Mouse (Mus musculus): ENCODE results near the gene Etv4.

- TF ChIP-seq MAFK (IDR thresholded peaks at IDR 0.05; ENCODE audit: insufficient replicate concordance, low read length) (no peak), CTCF (conservative IDR thresholded peaks at IDR 0.05 in 1 of 2, IDR thresholded peaks at IDR 0.05 in 1 of 2; ENCODE audit: low read depth in 2 of 2, low read length in 2 of 2) (no peak), POLR2AphosphoS2 (IDR thresholded peaks at IDR 0.05; ENCODE audit: low read depth, low read length) (no peak), MEF2A (IDR thresholded peaks at IDR 0.05; ENCODE audit: borderline replicate concordance, low read depth, low read length) (no peak), PAX5 (IDR thresholded peaks at IDR 0.05; ENCODE audit: low read length) (no peak), POLR2A (IDR thresholded peaks at IDR 0.05; ENCODE audit: low read depth, low read length) (no peak), NRF1 (IDR thresholded peaks at IDR 0.05; ENCODE audit: low read depth, low read length) (no peak), HCFC1 (IDR thresholded peaks at IDR 0.05; ENCODE audit: low read depth, low read length) (no peak), ETS1 (conservative IDR thresholded peaks at IDR 0.05; ENCODE audit: low read depth, low read length) (no peak)
Observed at GRCm38 (mm10) chr11:101820899-101821298, 35.7 kb upstream of the Etv4 start.
